Mouse (Mus musculus) spleen, postnatal 14 days (tissue): Measurements from ENCODE around the gene Asic1.
"Not testable (repeated sequence)": the region's sequence is repeated elsewhere in the genome, so short reads cannot be mapped to it uniquely, and the experiment has no call there.

Experiments
- DNase-seq, 2 experiments: peaks; one replicate each; pipeline ENCODE4 v3.0.0; 2021 to 2022; ENCODE audit warnings: low spot score in 2 of 2

The Asic1 gene

DNA sequence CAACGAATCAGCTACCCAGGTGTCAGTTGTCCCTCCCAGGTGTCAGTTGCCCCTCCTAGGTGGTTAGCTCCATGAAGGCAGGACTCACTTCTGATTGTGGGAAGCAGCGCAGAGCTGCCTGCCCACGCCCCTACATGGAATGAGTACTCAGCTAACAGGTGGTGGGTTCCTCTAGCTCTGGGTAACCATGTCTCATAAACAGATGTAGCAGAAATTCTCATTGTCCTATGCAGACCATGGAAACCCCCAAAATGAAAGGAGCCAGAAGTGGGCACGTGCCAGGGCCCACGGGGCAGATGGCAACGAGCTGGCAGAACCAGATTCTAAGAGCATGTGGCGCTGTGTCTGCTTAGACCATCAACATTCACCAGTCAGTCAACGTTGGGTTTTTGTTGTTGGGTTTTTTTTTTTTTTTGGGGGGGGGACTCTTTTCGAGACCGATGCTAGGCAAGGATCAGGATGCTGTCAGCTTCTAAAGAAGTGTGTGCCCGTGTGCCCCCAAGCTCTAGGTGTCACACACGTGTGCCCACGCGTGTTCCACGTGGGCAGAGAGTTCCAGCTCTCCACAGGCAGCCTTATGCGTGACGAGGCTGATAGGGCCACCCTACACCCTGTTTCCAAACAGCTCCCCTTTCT, 6.1 kb upstream of the Asic1 start:
- DNase-seq: no peak

DNA sequence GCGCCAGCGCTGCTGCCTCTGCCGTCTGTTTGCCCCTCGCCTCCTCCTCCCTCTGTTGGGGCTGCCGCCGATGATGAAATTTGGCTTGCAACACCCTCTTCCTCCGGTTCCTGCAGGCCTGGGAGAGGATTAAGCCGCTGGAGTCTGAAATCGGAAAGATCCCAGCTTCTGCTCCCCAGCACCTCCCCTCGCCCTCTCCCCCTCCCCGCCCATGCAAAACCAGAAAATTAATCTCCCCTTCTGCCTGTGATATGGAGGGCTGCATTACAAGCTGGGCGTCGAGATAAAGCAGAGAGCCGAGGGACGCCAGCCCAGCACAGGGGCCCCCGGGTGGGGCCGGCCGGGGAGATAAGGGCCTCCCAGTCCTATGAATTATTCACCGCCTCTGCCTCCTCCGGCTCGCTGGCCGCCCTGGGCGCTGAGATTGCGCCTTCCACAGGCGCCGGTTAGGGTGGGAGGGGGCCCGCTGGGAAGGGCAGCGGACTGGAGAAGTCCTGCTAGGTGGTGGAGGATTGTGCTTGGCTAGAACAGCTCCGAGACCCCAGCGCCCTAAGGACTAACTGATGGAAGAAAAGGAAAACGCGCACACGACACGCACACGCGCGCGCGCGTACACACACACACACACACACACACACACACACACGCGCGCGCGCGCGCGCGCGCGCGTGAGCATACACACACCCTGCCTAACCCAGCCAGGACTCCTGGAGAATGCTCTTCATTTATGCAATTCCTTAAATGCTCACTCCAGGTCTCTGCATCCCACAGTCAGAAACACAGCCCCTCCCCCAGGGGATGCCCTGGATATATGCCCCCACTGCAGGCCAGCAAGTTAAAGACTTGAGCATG, 5.3 kb upstream of the Asic1 start:
- DNase-seq: no peak

DNA sequence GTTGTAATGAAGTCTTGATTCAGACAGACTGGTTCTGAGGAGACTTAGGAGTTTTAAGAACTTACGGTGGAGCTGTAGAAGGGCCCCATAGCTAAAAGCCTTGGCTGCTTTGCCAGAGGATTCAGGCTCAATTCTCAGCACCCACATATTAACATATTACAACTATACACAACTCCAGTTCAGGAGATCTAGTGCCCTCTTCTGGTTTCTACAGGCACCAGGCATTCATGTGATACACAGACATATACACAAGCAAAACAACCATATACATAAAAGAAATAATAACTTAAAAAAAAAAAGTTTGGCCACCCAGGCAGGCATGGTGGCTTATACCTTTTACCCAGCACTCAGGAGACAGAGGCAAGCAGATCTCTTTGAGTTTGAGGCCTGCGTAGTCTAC, 2.6 kb upstream of the Asic1 start:
- no peak for DNase-seq

DNA sequence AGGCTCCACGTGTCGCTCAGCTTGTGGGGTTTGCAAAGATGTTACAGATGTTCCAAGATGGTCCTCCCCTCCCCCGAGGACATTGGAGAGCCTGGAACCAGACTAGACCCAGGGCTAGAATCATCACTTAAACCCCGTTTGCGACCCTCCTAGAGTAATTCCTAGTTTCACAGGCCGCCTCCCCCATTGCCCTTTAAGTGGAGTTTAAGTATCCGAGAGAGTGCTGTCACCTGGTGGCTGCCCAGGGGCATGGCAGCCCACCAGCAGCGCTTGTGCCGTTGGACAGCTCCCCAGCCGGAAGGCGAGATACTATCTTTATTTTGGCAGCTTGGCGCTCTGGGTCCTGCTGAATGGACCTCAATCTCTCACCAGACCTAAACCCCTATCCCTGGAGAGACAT, 1.3 kb upstream of the Asic1 start:
- DNase-seq: peak; percentile 51 to 62

DNA sequence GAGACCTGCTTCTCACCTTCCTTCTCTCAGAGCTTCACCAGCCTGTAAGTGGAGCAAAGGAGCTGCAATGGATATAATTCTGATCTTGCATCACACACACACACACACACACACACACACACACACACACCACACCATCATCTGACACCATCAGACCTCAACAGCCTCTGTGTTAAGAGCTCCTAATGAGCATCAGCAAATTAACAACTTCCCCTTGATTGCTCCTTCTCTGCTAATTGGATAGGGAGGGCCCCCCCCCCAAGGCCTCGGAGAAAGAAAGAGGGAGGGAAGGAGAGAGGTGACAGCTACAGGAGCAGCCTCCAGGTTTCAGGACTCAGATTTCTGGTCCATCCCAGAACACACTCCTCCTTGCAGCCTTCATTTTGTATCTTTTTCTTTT, 776 bp upstream of the Asic1 start:
- DNase-seq: no peak

DNA sequence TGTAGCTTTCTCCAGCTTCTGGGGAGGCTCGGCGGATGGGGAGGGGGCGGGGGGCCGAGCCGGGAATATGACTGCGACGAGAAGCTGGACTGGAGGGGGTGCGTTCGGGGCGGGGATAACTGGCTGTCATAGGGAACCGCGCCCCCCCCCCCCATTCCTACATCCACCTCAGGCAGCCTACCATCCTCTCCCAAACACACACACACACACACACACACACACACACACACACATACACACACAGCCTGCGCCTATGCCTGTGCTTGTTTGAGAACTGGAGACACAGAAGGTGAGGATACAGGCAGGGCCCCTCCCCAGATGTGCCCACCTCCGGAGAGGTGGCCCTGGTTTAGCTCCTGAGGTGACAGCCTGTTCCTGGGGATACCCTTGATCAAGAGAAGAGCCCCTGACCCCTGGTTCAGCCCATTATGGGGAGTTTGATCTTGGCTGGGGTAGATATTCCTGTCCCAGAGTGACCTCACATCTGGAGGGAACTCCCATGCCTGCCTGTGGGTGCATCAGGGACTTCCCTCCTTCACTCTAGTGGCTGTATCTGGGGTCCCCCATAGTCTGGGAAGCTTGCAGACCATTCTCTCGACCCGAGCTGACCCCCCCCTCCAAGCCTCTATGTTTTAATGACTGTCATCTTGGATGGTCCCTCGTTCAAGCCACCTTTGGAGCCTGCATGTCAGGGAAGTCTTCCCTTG, 949 bp downstream of the Asic1 start:
- no peak for DNase-seq

DNA sequence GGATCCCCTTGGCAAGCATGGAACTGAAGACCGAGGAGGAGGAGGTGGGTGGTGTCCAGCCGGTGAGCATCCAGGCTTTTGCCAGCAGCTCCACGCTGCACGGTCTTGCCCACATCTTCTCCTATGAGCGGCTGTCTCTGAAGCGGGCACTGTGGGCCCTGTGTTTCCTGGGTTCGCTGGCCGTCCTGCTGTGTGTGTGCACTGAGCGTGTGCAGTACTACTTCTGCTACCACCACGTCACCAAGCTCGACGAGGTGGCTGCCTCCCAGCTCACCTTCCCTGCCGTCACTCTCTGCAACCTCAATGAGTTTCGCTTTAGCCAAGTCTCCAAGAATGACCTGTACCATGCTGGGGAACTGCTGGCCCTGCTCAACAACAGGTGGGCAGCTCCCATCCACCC, 1.6 kb downstream of the Asic1 start:
- DNase-seq: no peak

DNA sequence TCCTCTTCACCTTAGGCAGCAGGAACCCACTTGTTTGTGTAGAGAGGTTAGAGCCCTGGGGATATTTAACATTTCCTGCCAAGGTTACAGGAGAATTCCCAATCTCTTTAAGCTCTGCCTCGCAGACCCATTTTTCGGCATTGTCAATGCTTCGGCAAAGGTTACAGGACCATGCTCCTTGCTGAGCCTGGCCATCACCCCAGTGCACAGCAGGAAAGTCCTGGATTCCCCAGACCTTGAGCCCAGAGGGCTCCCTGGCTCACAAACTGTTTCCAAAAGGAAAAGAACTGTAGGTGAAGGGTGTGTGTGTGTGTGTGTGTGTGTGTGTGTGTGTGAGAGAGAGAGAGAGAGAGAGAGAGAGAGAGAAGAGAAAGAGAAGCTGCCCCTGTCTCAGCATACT, 4.7 kb downstream of the Asic1 start:
- DNase-seq: no peak

DNA sequence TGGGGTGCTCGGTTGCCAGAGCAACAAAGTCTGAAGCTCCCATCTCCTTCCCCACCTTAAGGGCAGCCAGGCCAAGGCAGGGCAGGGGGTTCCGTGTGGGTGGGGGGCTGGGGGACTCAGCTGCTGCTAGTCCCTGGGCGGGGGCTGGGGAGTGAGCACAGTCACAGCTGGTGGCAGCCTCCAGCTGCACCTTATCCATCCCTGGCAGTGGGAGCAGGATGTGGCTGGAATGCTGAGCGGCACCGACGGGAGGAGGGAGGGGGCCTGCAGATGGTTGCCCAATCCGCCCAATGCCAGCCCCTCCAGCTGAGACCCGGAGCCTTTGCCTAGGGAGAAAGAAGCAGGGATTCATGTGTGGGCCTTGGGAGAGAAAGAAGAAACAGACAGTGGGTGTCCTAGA, 6.9 kb downstream of the Asic1 start:
- no peak for DNase-seq

DNA sequence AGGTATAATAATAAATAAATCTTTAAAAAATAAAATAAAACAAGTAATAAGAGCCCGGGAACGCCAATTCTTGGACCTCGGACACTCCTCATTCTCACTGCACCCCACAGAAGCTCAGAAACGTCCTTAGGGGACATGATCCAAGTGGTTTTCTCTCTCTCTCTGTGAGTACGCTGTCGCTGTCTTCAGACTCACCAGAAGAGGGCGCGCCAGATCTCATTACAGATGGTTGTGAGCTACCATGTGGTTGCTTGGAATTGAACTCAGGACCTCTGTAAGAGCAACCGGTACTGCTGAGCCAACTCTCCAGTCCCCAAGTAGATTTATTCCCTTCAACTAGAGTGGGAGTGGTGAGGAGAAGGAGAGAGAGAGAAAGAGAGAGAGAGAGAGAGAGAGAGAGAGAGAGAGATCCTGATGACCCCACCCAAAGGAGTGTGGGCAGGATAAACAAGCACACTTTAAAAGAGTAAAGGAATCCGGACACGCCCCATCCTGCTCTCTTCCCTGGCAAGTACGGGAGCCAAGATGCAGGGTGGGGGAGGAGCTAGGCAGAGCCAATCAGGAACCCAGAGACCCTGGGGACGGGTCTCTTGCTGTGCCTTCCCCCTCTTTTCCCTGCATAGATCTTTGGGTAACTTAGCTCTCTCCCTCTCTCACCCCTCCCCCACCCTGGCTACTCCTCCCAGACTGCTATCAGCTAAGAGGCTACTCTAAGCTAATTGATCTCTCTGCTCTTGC, 8.1 kb downstream of the Asic1 start:
- DNase-seq: peak in 1 of 2 experiments; percentile 30

DNA sequence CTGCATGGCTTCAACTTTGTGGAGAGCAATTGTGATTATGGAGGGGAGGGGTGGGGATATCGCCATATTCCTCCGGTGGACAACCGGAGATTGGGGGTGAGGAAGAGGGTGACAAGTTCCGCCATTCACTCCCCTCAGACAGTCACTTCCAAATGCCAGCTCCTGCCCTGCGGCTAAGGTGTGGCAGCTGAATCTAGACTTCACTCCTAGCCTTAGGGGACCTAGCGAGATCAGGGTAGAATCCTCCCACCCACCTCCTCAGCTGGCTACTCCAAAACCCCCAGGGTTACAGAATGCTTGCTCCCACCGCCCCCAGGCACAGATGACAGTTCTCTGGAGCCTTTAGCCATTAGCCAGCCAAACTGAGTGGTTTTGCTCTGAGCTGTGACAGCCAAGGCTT, 8.8 kb downstream of the Asic1 start:
- no peak for DNase-seq

DNA sequence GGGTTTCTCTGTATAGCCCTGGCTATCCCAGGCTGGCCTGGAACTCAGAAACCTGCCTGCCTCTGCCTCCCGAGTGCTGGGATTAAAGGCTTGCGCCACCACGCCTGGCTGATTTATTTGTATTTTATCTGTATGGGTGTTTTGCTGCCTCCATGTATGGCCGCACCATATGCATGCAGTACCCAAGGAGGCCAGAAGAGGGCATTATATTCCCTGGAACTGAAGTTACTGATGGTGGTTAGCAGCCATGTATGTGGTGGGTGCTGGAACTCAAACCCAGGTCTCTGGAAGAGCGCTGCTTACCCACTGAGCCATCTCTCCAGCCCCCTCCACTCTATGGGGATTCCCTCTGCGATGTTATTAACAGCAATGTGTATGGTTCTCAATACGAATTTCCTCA, 12.7 kb downstream of the Asic1 start:
- peak in 1 of 2 experiments; percentile 25 for DNase-seq

DNA sequence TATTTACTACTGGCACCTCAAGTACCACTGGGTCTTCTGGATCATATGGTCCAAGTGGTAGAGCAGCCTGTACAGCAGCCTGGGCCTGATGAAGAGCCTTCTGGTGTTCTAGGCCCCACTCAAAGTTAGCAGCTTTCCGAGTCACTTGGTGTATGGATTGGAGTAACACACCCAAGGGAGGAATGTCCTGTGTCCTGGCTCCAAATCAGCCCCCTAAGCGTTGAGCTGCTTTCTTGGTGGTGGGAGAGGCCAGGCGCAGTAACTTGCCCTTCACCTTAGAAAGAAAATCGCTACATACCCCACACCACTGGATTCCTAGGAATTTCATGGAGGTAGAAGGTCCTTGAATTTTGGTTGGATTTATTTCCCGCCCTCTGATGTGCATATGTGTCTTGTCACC, 14.0 kb downstream of the Asic1 start:
- no peak for DNase-seq

DNA sequence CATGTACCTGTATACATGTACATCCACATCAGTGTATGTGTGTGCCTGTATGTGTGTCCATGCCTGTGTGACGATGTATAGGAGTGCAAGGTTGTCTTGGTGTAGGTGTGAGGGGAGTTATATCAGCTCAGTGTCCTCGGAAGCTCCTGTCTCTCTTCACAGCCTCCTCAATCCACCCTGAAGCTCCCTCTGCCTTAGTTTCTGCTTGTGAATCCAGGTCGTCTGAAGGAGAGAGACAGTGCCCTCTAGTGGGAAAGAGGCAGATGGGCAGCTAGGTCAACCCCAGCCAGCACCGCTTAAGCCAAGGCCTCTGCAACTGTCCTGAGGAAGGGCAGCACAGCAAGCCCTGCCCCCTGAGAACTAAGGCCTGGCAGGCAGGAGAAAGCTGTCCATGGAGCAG, 18.5 kb downstream of the Asic1 start:
- peak in 1 of 2 experiments; percentile 20 for DNase-seq

DNA sequence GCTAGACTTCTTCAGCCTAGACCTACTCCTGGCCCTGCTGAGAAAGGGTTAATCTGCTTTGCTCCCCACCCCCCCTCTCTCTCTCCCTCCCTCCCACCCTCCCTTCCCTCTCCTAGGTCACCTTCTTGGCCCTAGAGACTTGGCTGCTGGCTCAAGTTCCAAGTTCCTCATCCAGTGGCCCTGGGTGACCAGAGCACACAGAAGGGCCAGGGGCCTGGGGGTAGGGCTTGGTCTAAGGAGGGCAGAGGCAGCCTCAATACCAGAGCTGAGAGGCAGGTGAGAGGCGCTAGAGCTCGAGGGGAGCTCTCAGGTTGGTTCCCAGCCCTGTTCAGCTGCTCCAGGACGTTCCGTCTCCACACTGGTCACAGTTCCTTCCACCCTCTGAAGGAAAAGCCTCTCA, 20.8 kb downstream of the Asic1 start:
- no peak for DNase-seq

DNA sequence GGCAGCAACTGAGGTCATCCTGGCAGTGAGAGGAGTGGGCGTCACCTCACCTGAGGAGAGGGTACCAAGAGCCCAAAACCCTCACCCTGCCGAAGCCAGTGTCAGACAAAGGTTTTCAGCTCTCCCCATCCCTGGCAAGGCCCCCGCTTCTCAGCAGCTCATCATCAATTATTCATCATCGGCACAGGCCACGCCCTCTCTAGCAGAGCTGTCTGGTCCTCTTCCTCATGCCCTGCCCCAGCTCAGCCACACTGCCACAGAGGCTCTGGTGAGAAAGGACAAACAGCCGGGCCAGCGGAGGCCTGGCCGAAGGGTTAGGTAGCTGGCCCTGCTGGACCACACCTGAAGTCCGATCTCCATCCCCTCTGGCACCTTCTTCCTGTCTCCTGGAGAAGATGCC, 21.8 kb downstream of the Asic1 start:
- DNase-seq: no peak

DNA sequence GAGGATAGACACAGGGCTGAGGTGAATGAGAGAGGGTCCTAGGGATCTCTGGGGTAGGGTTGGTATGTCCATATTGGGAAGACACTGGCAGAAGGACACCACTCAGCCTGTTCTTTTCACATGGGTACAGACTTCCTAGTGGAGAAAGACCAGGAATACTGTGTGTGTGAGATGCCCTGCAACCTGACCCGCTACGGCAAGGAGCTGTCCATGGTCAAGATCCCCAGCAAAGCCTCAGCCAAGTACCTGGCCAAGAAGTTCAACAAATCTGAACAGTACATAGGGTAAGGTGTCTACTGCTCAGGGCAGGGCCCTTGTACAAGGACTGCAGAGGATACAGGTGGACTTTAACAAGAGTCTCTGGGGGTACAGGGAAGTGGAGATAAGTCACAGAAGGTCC, 27.1 kb downstream of the Asic1 start:
- no peak for DNase-seq

DNA sequence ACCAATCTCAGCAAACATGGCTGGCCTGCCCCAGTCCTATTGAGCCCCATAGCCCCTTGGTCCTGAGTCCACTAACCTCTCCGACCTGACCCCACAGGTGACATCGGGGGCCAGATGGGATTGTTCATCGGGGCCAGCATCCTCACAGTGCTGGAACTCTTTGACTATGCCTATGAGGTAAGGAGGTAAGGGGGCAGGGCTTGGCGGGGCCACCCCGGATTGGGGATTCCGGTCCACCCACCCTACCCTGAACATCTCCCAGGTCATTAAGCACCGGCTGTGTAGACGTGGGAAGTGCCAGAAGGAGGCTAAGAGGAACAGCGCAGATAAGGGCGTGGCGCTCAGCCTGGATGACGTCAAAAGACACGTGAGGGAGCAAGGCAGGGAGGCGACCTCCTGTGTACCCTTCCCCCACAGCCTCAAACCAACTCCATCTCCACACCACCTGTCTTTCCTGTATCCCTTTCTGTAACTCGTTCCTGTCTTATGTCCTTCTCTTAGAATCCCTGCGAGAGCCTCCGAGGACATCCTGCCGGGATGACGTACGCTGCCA, 28.4 kb downstream of the Asic1 start:
- DNase-seq: no peak

DNA sequence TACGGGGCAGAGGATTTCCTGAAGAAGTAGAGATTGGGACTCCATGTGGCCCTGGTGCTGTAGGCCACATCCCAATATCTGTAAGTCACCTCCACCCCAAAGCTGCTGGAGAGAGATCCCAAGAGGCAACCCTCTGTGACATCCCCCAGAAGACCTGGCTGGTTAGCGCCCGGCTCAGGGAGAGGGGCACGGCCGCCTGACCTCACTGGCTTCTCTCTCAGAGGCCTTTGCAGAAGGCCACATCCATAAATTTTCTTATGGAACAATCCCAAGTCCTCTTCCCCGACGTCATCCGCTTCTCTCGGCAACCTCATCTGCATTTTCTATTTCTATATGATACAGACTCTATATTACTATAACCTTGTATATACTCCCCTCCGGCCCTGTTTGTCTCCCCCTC, 29.5 kb downstream of the Asic1 start:
- no peak for DNase-seq

DNA sequence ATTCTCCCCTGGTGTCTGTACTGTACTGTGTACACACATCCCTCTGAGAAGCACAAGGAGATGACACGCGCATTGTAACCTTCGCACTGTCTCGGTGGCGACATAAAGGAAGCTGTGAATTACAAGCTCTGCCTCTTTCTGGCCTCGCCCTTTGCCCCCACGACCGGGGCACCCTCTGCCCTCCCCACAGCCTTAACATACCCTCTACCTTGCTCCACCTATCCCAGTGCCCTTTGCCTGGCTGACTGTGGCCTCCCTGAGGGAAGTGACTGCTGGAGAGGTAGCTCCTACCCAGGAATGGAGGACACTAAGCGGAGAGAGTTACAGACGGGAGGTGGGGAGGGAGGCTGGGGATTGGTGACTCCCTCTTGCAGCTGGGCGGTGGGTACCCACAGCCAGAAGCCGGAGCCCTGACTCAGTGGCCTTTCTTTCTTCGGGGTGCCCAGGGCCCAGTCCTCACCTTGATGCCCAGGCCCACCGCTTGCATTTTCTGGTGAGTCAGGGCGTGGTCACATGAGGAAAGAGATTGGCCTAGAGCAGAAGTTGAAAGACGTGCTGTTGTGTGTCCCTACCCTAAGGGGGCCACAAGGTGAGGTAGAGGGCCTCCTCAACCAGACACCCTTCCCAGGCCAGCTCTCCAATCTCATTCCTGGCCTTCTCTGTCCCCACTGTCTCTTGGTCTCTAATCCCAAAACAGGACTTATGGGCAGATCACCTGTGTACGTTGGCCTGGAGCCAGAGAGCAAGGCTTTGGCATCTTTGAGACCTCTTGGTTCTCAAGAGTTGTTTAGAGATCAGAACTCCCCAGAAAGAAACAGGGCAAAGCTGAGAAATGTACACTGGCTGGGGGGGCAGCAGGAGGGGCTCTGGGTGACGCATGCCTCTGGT, 30.3 kb downstream of the Asic1 start:
- no peak for DNase-seq

DNA sequence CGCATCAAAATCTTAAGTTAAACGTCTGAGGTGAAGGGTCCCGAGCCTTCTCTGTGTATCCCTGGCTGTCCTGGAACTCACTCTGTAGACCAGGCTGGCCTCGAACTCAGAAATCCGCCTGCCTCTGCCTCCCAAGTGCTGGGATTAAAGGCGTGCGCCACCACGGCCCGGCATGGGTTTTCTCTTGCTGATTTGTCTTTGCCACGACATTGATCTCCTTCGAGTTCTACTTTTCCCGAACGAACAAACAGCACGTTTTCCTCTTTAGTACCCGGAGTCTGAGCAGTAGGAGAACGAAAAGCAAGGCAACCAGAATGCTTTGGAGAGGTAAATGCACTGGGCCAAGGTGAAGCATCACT, 31.5 kb downstream of the Asic1 start:
- DNase-seq: not testable (repeated sequence)
